Mouse (Mus musculus) heart, adult 2 months (tissue): ENCODE results near the gene Tnfaip8l3. TPM values are rescaled to one million over a fixed set of nuclear protein-coding genes. Genes with fewer than 3 reads are reported as not detected.

Source experiments
- DNase-seq, 2 experiments: peaks; one replicate each; pipeline ENCODE4 v3.0.0; 2021
- H3K27ac ChIP-seq: fragments of 200-600 bp; 2 replicates; pipeline ENCODE4 v1.8.1; 2022
- H3K27me3 ChIP-seq: fragments of 200-500 bp; 2 replicates; pipeline ENCODE4 v1.6.1; 2012; ENCODE audit warnings: mild to moderate bottlenecking, low read length, inconsistent platforms, mixed read lengths; ENCODE audit not compliant: control insufficient read depth, insufficient read depth
- H3K36me3 ChIP-seq: fragments of 200-500 bp; 2 replicates; pipeline ENCODE4 v1.6.1; 2012; ENCODE audit warnings: low read length, inconsistent platforms; ENCODE audit not compliant: control insufficient read depth, insufficient read depth
- H3K4me1 ChIP-seq: fragments of 200-500 bp; 2 replicates; pipeline ENCODE4 v1.6.1; 2011; ENCODE audit warnings: low read length; ENCODE audit not compliant: control insufficient read depth, insufficient read depth
- H3K4me3 ChIP-seq: fragments of 200-600 bp; 2 replicates; pipeline ENCODE4 v1.8.1; 2022
- H3K79me2 ChIP-seq: fragments of 200-500 bp; replicated peaks from 2 replicates; pipeline ENCODE4 v1.6.1; 2012; ENCODE audit warnings: mild to moderate bottlenecking, inconsistent platforms, low read length, moderate library complexity, mixed read lengths; ENCODE audit not compliant: control insufficient read depth, insufficient read depth
- H3K9ac ChIP-seq: fragments of 200-500 bp; 2 replicates; pipeline ENCODE4 v1.6.1; 2012; ENCODE audit warnings: low read depth, mild to moderate bottlenecking, control low read depth, inconsistent platforms, low read length, mixed read lengths
- CTCF ChIP-seq: fragments of 200-600 bp; IDR thresholded peaks from 2 replicates; pipeline ENCODE4 v1.8.1; 2022; ENCODE audit warnings: antibody characterized with exemption, mild to moderate bottlenecking, moderate library complexity
- EP300 ChIP-seq: fragments of 200-500 bp; IDR thresholded peaks from 2 replicates; pipeline ENCODE4 v1.6.1; 2011; ENCODE audit warnings: low read depth, low read length, control low read depth; ENCODE audit not compliant: insufficient read depth
- POLR2A ChIP-seq: fragments of 200-500 bp; IDR thresholded peaks from 2 replicates; pipeline ENCODE4 v1.6.1; 2011; ENCODE audit warnings: mild to moderate bottlenecking, low read depth, low read length, control low read depth; ENCODE audit not compliant: insufficient read depth
- WGBS: fragments of 180-500 bp; shearing (Covaris S2); methylation state at CpG from one replicate; pipeline ENCODE4 v1.1.7; 2018; 5-methylcytosine and 5-hydroxymethylcytosine counted together
- intact Hi-C: fragments of 180-260 bp; cut with DNase I; formaldehyde crosslinking; loops from one replicate; pipeline ENCODE4 v1.15.1; 2025
- polyA plus RNA-seq: library from polyadenylated mRNA; depleted of rRNA; stranded (reverse); fragments of >200 nt; gene quantifications from 2 replicates; pipeline ENCODE4 v1.2.3, GENCODE M21; 2012
- total RNA-seq, 2 experiments: library from RNA; stranded (reverse); gene quantifications; 2 replicates each; pipeline ENCODE4 v1.2.3; 2021

Gene Tnfaip8l3
- total and polyA plus RNA-seq, 3 experiments, result 0.16 to 0.26 (median 0.20) TPM

DNA sequence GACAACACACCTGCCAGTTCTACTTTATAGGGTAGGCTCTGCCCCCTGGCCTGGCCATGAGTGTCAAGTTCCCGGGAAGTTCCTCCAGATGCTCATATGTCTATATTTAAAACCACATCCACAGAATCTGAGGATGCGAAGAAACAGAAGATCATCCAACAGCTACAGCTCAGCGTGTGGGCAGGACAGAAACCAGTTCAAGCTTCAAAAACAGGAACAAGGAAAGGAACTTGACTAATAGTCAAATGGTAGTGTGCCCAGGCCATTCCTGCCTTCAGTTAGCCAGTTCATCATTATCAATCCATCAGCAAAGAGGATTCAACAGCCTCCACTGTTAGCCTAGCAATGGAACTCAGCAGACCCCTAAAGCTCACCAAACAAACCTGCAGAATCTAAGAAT is 4.5 kb downstream of the Tnfaip8l3 start:
- WGBS, result 68% methylated on average over 3 of the region's 3 CpGs
- Histone ChIP-seq H3K4me3 (no peak overlapping the region), H3K27ac (no peak overlapping the region), H3K79me2 (no peaks in the 10 kb centered on the region), H3K9ac (no peak overlapping the region), H3K4me1 (no peaks in the 10 kb centered on the region), H3K36me3 (no peaks in the 10 kb centered on the region), H3K27me3 (no peaks in the 10 kb centered on the region; the same call in 1 of the 2 replicates)
- TF ChIP-seq EP300, result no peak
- TF ChIP-seq CTCF, result no peak
- TF ChIP-seq POLR2A, result no peak
- intact Hi-C loops, result no loop called here
- no peak for DNase-seq

DNA sequence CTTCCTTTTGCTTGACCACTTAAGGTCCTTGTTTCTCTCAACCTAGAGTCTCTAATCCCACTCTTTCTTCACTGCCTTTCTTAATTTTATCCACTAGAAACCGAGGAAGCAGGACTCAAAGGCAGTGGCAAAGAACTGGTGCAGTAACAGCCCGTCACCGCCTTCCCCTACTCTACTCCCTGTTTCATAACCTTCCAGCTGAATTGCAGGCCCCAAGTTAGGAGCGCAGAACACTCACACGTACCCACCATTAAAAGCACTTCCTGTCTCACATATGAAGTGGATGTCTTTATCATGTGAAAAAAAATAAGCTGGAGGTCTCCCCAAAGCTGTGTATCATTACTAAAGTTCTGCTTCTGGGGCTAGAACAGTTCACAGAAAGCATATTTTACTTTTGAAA is 6.5 kb downstream of the Tnfaip8l3 start:
- no peak for DNase-seq
- Histone ChIP-seq H3K36me3 (no peaks in the 10 kb centered on the region), H3K27me3 (no peaks in the 10 kb centered on the region), H3K79me2 (no peaks in the 10 kb centered on the region), H3K4me1 (no peaks in the 10 kb centered on the region), H3K27ac (no peak overlapping the region), H3K9ac (no peak overlapping the region), H3K4me3 (no peak overlapping the region)
- 66% methylated on average over 5 of the region's 5 CpGs for WGBS
- TF ChIP-seq EP300 (no peak), CTCF (no peak), POLR2A (no peak)
- intact Hi-C loops, result no loop called here

DNA sequence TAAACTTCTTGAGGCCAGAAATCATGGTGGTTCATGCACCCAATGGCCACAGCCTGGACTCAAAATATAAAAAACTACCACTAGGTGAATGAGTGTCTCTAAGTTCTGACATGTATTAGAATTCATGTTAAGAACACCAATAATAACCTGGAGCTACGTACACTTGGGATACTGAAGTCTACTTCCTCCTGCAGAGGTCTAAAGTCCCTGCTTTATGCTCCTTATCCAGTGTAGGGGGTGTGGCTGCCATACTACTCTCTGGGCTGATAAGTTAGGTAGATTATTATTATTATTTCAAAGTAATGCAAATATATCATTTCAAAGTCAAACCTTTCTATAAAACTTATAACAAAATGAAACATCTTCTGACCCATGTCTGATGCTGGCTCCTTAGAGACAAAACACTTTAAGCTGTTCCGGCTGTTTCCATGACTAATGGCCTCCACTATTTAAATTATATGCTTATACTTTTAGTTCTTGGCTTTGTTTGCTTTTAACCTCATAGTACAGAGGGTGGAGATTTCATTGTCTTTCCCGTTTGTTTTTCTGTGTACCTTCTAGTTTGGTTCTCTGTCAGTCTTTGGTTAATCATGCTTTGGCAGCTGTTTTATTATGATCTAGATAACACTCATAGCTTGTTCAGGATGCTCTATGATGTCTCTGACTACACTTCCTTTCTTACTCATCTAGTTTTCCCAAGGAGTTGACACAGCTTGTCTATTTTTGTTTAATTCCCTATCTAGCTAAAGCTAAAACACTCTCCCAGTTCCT is 16.7 kb downstream of the Tnfaip8l3 start:
- Histone ChIP-seq H3K4me1 (no peaks in the 10 kb centered on the region), H3K27me3 (no peaks in the 10 kb centered on the region), H3K79me2 (no peaks in the 10 kb centered on the region), H3K27ac (no peak overlapping the region), H3K36me3 (no peaks in the 10 kb centered on the region), H3K9ac (no peak overlapping the region), H3K4me3 (no peak overlapping the region)
- WGBS, result 52% methylated on average over 3 of the region's 3 CpGs
- intact Hi-C loops, result no loop called here
- TF ChIP-seq POLR2A, result no peak
- no peak for DNase-seq

DNA sequence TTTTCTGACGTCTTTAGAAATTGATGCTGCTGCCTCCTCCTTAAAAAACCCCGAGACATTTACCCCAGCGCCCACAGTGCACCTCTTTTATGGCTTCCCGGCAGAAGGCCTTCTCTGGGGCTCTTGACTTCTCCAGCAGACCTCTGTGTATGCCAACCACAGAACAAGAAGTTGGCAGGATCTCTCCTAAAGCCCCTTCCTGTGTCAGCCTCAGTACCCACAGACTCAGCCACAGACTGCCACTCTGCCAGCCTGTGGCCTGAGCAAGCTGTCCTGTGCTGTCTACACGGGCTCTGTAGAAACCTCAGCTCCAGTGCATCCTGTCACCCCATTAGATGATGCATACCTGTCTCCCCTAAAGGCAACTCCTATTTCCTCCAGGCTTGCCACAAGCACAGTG is 19.2 kb downstream of the Tnfaip8l3 start:
- Histone ChIP-seq H3K36me3 (no peaks in the 10 kb centered on the region), H3K27ac (no peak overlapping the region), H3K4me1 (no peaks in the 10 kb centered on the region), H3K4me3 (no peak overlapping the region), H3K79me2 (no peaks in the 10 kb centered on the region), H3K9ac (no peak overlapping the region), H3K27me3 (no peaks in the 10 kb centered on the region)
- DNase-seq, result no peak
- TF ChIP-seq EP300 (no peak), CTCF (no peak)
- WGBS, result 62% methylated on average over 5 of the region's 5 CpGs
- intact Hi-C loops, result no loop called here

DNA sequence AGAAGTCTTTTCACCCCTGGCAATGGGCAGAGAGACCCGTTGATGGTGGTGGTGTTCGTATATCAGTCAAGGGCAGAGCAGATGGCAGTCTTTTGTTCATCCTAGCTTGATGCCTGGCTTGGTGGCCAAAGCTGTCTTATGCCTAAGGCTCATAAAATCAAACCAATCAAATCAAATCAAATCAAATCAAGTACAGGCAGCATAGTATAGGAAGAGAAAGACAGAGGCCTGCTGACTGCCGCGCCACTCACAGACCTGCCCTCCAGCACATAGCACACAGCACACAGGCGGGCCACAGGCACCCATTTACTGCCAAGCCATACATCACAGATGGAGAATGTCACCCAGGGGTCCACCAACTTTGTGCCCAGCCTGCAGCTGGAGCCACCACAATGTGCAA is 25.1 kb downstream of the Tnfaip8l3 start:
- intact Hi-C loops, result no loop called here
- no peaks in the 10 kb centered on the region for H3K79me2 ChIP-seq
- no peak overlapping the region for H3K4me3 ChIP-seq
- H3K27ac ChIP-seq, result no peak overlapping the region
- 84% methylated on average over 5 of the region's 5 CpGs for WGBS
- no peaks in the 10 kb centered on the region for H3K4me1 ChIP-seq
- H3K36me3 ChIP-seq, result no peaks in the 10 kb centered on the region
- no peak overlapping the region for H3K9ac ChIP-seq
- no peak for DNase-seq
- no peak for TF ChIP-seq EP300
- no peak for TF ChIP-seq CTCF
- no peaks in the 10 kb centered on the region for H3K27me3 ChIP-seq

DNA sequence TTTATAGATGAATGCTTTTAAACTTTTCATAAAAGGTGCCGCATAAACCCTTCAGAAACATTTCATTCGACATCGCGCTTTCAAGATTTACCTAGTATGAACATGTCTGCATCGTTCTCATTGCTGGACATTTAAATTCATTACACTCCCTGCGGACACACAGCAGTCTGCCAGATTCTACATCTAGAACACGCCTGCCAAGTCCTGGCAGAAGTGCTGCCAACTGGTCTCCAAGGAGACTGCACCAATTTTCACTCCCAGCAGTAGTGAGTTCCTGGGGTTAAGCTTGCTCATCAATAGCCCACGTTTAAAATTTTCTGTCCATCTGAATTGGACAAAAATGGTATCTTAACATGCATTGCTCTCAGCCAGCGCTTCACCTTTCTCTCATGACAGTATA is 30.5 kb downstream of the Tnfaip8l3 start:
- Histone ChIP-seq H3K4me1 (no peaks in the 10 kb centered on the region), H3K27me3 (no peaks in the 10 kb centered on the region), H3K4me3 (no peak overlapping the region), H3K9ac (no peak overlapping the region), H3K27ac (no peak overlapping the region), H3K79me2 (no peaks in the 10 kb centered on the region), H3K36me3 (no peaks in the 10 kb centered on the region)
- TF ChIP-seq EP300 (no peak), CTCF (no peak), POLR2A (no peak)
- 70% methylated on average over 9 of the region's 9 CpGs for WGBS
- no peak for DNase-seq
- intact Hi-C loops, result no loop called here
